Mouse (Mus musculus) neural tube, embryonic 11.5 days (tissue): ENCODE measurements around the gene Npw. TPM values are rescaled to one million over a fixed set of nuclear protein-coding genes. Genes with fewer than 3 reads are reported as not detected.

Source experiments
- ATAC-seq: fragments of 200-750 bp; cut with Nextera tagmentation; 2 replicates; pipeline ENCODE4 v1.8.0; 2017; ENCODE audit warnings: moderate number of reproducible peaks, mild to moderate bottlenecking, moderate TSS enrichment, moderate library complexity; ENCODE audit not compliant: insufficient read depth, low FRiP score, low TSS enrichment
- DNase-seq: peaks from one replicate; pipeline ENCODE4 v3.0.0-alpha.2; 2015; ENCODE audit warnings: low spot score
- H3K27ac ChIP-seq: fragments of 300-500 bp; sonication (generic); 2 replicates; pipeline ENCODE4 v1.5.1; 2014; ENCODE audit warnings: low read depth, mild to moderate bottlenecking, low read length
- H3K27me3 ChIP-seq: fragments of 300-500 bp; sonication (generic); 2 replicates; pipeline ENCODE4 v1.6.1; 2014; ENCODE audit warnings: mild to moderate bottlenecking, low read length, mixed read lengths; ENCODE audit not compliant: control insufficient read depth, insufficient read depth
- H3K36me3 ChIP-seq: fragments of 300-500 bp; sonication (generic); 2 replicates; pipeline ENCODE4 v1.6.1; 2014; ENCODE audit warnings: mild to moderate bottlenecking, low read length, moderate library complexity, mixed read lengths; ENCODE audit not compliant: control insufficient read depth, insufficient read depth
- H3K4me1 ChIP-seq: fragments of 300-500 bp; sonication (generic); 2 replicates; pipeline ENCODE4 v1.6.1; 2014; ENCODE audit warnings: low read length, mixed read lengths; ENCODE audit not compliant: control insufficient read depth, insufficient read depth
- H3K4me2 ChIP-seq: fragments of 300-500 bp; sonication (generic); 2 replicates; pipeline ENCODE4 v1.6.1; 2014; ENCODE audit warnings: low read depth, mild to moderate bottlenecking, moderate library complexity
- H3K4me3 ChIP-seq: fragments of 300-500 bp; sonication (generic); 2 replicates; pipeline ENCODE4 v1.5.1; 2014; ENCODE audit warnings: low read depth, low read length
- H3K9ac ChIP-seq: fragments of 300-500 bp; sonication (generic); 2 replicates; pipeline ENCODE4 v1.6.1; 2014; ENCODE audit warnings: mild to moderate bottlenecking, low read length
- H3K9me3 ChIP-seq: fragments of 300-500 bp; sonication (generic); 2 replicates; pipeline ENCODE4 v1.6.1; 2016; ENCODE audit warnings: low read length; ENCODE audit not compliant: control insufficient read depth
- WGBS: fragments of 180-500 bp; shearing (Covaris S2); extraction: QIAGEN DNeasy Blood & Tissue Kit; methylation state at CpG from one replicate; pipeline ENCODE4 v1.1.7; 2014; 5-methylcytosine and 5-hydroxymethylcytosine counted together
- polyA plus RNA-seq: library from polyadenylated mRNA; unstranded; fragments of >200 nt; fragmentation: Nextera tagmentation; extraction: Ambion mirVana; gene quantifications from 2 replicates; pipeline ENCODE4 v1.2.1, GENCODE M21; 2014

The Npw gene
- polyA plus RNA-seq, 1 experiment from 2014 or later, result not detected

DNA sequence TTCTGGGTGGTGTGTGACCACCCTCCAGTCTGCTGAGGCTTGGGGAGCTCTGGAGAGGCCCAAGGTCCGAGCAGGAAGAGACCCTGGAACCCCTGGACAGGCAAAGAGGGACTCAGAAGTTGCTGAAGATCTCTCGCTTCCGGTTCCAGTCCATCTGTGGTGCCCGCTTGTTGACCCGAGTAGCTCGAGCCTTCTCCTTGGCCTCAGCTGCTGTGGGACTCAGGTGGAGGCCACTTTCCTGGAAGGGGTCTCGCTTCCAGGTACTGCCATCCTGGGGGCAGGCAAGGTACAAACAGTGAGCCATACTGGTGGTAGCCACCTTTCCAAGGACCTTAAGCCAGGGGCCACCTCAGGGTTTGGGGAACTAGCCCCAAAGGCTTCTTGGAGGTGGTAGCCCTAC lies 18.1 kb downstream of the Npw start:
- no peaks in the 10 kb centered on the region for H3K36me3 ChIP-seq
- H3K27ac ChIP-seq, result no peak overlapping the region
- no peak overlapping the region for H3K4me2 ChIP-seq
- no peaks in the 10 kb centered on the region for H3K9me3 ChIP-seq
- no peaks in the 10 kb centered on the region for H3K27me3 ChIP-seq
- H3K4me1 ChIP-seq, result no peaks in the 10 kb centered on the region
- no peak overlapping the region for H3K4me3 ChIP-seq
- 85% methylated on average over 7 of the region's 7 CpGs for WGBS
- DNase-seq, result no peak
- no peak overlapping the region for H3K9ac ChIP-seq
- ATAC-seq, result no peak

DNA sequence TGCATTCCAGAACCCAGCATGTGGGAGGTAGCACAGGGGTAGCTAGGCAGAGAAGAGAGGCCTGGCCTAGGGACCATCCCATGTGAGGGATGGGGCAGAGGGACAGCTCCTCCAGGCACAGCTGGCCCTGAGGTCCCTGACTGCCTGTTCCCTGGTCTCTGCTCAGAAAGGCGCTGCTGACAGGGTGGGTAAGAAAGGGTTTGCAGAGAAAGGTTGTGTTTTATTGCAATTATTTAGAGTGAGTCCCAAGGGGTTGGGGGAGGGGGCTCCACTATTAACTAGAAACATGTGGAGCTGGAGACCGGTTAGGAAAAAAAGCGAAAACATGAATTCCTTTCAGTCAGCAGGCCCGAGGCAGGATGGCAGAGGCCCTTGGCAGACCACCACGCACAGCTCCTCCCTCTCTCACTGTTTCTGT lies 18.7 kb downstream of the Npw start:
- no peak for ATAC-seq
- peak overlapping the region; percentile 35; the same call in 1 of the 2 replicates for H3K9ac ChIP-seq

DNA sequence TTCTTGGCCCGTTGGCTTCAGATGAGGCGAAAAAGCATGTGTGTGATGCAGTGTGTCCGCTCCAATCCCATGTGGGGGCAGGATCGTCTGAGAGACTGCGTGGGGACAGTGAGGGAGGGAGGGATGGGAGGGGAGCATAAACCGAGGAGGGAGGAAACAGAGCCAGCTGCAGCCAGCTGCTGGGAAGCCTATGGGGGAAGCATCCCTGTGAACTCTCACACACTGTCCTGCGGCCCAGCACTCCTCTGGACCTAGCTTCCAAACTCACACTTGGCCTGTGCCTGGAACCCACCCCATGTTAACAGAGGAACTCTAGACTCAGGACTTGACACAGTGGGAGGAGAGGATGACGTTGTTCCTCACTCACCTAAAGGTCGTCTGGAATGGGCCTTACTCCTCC lies 19.4 kb downstream of the Npw start:
- Histone ChIP-seq H3K4me1 (no peaks in the 10 kb centered on the region), H3K9ac (no peak overlapping the region), H3K27me3 (no peaks in the 10 kb centered on the region), H3K4me2 (no peak overlapping the region), H3K27ac (no peak overlapping the region), H3K9me3 (no peaks in the 10 kb centered on the region), H3K4me3 (no peak overlapping the region), H3K36me3 (no peaks in the 10 kb centered on the region)
- ATAC-seq, result no peak
- 63% methylated on average over 9 of the region's 9 CpGs for WGBS
- DNase-seq, result no peak

More for the DNA sequence above, 18.7 kb downstream of the Npw start:
- peak; percentile 24 for DNase-seq
- Histone ChIP-seq H3K9me3 (no peaks in the 10 kb centered on the region), H3K27me3 (no peaks in the 10 kb centered on the region), H3K4me3 (no peak overlapping the region), H3K4me1 (no peaks in the 10 kb centered on the region), H3K27ac (peak overlapping the region; percentile 21), H3K4me2 (no peak overlapping the region), H3K36me3 (no peaks in the 10 kb centered on the region)
- 64% methylated on average over 5 of the region's 5 CpGs for WGBS

DNA sequence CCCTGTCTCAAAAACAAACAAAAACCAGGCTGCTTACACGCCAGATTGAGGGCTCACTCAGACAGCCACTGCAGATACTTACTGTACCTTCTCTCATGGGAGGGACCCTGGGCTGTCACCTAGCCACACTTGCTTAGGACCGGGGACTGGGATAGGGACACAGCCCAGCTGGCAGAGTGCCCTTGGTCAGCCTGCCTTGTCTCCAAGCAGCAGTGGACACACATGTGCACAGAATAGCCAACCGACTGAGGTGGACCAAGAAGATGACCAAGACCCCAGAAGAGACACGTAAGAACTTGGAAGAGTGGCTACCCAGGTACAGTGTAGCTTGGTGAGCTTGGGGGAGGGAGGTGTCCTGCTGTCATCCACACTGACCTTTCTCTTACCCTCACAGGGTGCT lies 20.0 kb downstream of the Npw start:
- DNase-seq, result no peak
- H3K9ac ChIP-seq, result no peak overlapping the region
- no peaks in the 10 kb centered on the region for H3K4me1 ChIP-seq
- H3K36me3 ChIP-seq, result no peaks in the 10 kb centered on the region
- 93% methylated on average over 4 of the region's 4 CpGs for WGBS
- no peaks in the 10 kb centered on the region for H3K9me3 ChIP-seq
- H3K4me2 ChIP-seq, result no peak overlapping the region
- no peak overlapping the region for H3K27ac ChIP-seq
- H3K27me3 ChIP-seq, result no peaks in the 10 kb centered on the region
- H3K4me3 ChIP-seq, result no peak overlapping the region
- ATAC-seq, result no peak

DNA sequence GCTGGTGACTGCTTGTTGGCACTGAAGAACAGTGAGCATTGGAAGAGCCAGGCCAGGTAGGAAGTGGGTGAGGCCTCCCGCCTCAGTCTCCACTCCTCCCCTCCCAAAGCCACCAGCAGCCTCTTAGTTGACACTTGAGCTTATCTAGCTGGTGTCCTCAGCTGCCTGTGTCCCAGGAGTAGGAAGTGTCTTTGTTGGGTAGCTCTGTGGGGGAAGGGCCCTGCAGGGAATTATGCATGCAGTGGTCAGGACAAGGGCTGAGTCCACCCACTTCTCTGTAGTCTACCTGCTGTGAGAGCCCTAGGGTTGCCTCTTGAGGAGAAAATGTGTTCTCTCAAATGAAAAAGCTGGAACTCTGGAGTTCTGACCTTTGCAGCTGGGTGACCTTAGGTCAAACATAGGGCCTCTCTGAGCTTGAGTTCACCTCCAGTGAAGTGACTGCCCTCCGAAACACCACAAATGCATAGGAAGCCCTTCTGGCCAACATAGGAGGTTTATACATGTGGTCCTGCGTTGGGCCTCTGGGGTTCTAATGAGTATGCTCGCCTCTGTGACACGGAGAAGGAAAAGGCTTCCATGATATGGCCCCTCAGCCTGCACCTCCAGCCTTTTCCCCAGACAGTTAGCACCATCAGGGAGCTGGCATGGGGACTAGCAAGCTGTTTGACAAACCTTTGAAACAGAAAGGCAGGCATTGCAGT lies 21.3 kb downstream of the Npw start:
- 67% methylated on average over 5 of the region's 5 CpGs for WGBS
- no peak for ATAC-seq
- DNase-seq, result no peak

DNA sequence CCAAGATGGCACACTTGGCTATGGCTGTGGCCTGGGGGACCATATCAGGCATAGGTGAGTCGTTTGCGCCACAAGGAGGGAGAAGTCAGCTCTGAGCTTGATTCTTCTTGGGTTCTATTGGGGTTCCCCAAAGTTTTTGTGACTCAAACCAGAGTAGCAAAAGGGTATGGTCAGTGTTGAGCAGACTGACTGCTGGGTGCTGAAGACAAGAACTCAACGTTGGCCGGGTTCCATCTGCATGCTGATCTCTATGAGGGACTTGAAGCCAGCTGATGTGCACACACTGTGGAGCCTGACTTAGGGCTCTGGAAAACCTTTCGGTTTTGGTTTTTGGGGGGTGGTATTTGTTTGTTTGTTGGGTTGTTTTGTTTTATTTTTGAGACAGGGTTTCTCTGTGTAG lies 22.6 kb downstream of the Npw start:
- peaks cover 3% of the 10 kb centered on the region; the same call in 1 of the 2 replicates for H3K4me1 ChIP-seq
- H3K4me2 ChIP-seq, result no peak overlapping the region
- no peak overlapping the region for H3K9ac ChIP-seq
- no peaks in the 10 kb centered on the region for H3K9me3 ChIP-seq
- H3K36me3 ChIP-seq, result no peaks in the 10 kb centered on the region
- WGBS, result 92% methylated on average over 5 of the region's 5 CpGs
- H3K27ac ChIP-seq, result no peak overlapping the region
- no peak for ATAC-seq
- DNase-seq, result no peak
- H3K27me3 ChIP-seq, result no peaks in the 10 kb centered on the region
- no peak overlapping the region for H3K4me3 ChIP-seq

More for the DNA sequence above, 21.3 kb downstream of the Npw start:
- Histone ChIP-seq H3K27me3 (no peaks in the 10 kb centered on the region), H3K9ac (no peak overlapping the region), H3K27ac (no peak overlapping the region), H3K4me2 (no peak overlapping the region), H3K4me1 (no peaks in the 10 kb centered on the region), H3K4me3 (no peak overlapping the region), H3K9me3 (no peaks in the 10 kb centered on the region), H3K36me3 (no peaks in the 10 kb centered on the region)

DNA sequence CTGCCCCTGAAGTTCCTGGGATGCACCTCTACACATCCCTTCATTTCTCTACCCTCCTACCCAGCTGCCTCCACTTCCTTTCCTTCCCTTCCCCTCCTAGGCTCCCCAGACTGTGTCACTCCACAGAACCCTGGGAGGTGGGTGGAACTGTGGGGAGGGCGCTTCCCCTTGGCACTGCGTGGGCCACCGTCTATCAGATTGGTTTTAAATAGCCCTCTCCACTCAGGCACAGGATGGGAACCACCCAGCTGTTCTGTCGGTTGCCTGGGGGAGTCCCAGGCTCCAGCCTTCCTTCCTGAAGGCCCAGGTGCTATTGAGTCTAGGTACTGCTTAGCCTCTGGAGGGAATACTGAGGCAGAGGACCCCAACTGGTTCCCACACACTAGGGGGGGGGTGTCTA lies 23.2 kb downstream of the Npw start:
- H3K9ac ChIP-seq, result no peak overlapping the region
- H3K27ac ChIP-seq, result no peak overlapping the region
- no peak overlapping the region for H3K4me3 ChIP-seq
- DNase-seq, result no peak
- no peak overlapping the region for H3K4me2 ChIP-seq
- no peaks in the 10 kb centered on the region for H3K9me3 ChIP-seq
- WGBS, result 91% methylated on average over 4 of the region's 4 CpGs
- no peaks in the 10 kb centered on the region for H3K27me3 ChIP-seq
- ATAC-seq, result no peak
- H3K36me3 ChIP-seq, result no peaks in the 10 kb centered on the region
- peaks cover 3% of the 10 kb centered on the region; the same call in 1 of the 2 replicates for H3K4me1 ChIP-seq

DNA sequence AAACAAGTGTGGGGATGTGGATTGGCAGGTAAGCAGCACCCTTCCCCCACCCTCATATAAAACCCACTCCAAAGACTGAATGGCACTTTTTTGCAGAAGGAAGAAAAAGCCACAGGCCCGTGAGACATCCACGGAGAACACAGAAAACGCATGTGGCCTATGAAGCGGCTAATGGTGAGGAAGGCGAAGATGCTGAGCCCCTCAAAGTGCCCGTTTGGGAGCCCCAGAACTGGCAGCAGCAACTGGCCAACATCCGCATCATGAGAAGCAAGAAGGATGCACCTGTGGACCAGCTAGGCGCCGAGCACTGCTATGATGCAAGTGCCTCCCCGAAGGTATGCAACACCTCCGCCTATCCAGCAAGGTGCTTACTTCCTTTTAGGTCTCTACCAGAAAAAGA lies 24.4 kb downstream of the Npw start:
- no peak overlapping the region for H3K4me3 ChIP-seq
- peaks cover 4% of the 10 kb centered on the region for H3K36me3 ChIP-seq
- no peak overlapping the region for H3K9ac ChIP-seq
- ATAC-seq (no peak), DNase-seq (no peak)
- H3K4me1 ChIP-seq, result peaks cover 3% of the 10 kb centered on the region; the same call in 1 of the 2 replicates
- H3K27me3 ChIP-seq, result no peaks in the 10 kb centered on the region
- H3K4me2 ChIP-seq, result no peak overlapping the region
- H3K27ac ChIP-seq, result no peak overlapping the region
- WGBS, result 96% methylated on average over 11 of the region's 11 CpGs
- no peaks in the 10 kb centered on the region for H3K9me3 ChIP-seq

DNA sequence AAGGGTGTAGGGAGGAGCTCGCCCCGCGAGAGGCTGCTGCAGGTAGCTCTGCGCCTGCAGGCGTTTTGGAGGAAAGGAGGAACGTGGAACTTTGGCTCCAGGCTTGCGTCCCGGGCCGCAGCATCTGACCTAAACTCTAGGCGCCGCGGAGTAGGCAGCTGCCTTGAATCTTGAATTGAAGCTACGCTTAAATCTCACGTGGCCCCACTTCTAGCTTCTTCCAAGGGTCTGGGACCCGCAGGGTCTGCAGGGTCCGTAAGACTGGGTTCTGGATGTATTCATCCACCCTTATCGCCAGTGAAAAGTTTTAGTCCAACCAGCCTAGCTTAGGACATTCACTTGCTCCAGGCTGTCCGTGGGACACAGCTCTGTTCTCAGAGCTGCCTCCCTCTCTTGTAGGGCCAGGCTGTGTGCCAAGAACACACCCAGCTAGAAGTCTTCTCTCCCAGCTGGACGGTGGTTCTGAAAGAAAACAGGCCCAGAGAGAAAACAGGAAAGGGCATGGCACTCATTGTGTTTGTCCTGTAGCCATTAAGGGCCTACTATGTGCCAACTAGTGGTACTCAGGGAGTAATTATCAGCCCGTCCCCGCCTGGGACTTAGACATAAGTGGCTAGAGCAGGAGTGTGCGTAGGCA lies 25.3 kb downstream of the Npw start:
- DNase-seq (no peak), ATAC-seq (peak; percentile 21; the same call in 1 of the 2 replicates)
- H3K27me3 ChIP-seq, result no peaks in the 10 kb centered on the region
- peak overlapping the region; percentile 45; the same call in 1 of the 2 replicates for H3K27ac ChIP-seq
- H3K36me3 ChIP-seq, result peaks cover 4% of the 10 kb centered on the region
- H3K4me3 ChIP-seq, result peak overlapping the region; percentile 57
- H3K4me1 ChIP-seq, result peaks cover 3% of the 10 kb centered on the region; the same call in 1 of the 2 replicates
- WGBS, result 15% methylated on average over 22 of the region's 22 CpGs
- H3K9ac ChIP-seq, result peak overlapping the region; percentile 76
- no peaks in the 10 kb centered on the region for H3K9me3 ChIP-seq
- peak overlapping the region; percentile 60 for H3K4me2 ChIP-seq
